ENCODE assay signal across 18 mouse cellular contexts in the genomic region with DNA sequence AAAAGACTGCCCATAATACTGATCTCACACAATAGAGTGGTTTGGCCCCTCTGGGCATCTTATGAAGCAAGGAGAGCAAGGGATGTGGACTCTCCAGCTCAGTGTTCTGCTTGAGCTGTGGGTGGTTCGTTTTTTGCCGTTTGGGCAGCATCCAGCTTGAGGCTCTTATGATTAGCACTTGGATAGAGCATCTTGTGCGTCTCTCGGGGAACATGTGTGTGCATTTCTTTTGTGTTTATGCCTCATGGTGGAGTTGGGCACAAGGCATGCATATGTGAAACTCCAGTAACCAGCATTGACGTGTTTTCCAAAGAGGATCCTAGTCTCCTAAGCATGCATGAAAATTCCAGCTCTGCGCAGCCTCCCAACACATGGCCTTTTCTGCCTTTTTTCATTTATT. TPM values are rescaled to one million over a fixed set of nuclear protein-coding genes. Genes with fewer than 3 reads are reported as not detected.
DNase-seq lines count a peak whose midpoint lies in the region; ATAC-seq lines count a peak whose summit lies in the region.
"Had no signal": no experiment of that assay in that cellular context is flagged by ENCODE, and none has a peak within 500 bp of the region (broad histone marks: within the 10 kb centered on the region; RNA-seq: fewer than 3 reads in every experiment).

No protein-coding gene starts in this region.

- no peak for ATAC-seq in megakaryocyte progenitor cell, adult 5-6 weeks (replicated peaks; ENCODE audit: poor library complexity)
- ATAC-seq: hindbrain, embryonic 16.5 days; liver, postnatal 0 days had no signal

- DNase-seq in heart, adult 11 months: peak; percentile 28
- DNase-seq in heart, postnatal 4 days: no peak
- DNase-seq in testis, postnatal 10 days (ENCODE audit: low spot score): peak; percentile 36
- no peak for DNase-seq in testis, postnatal 14 days (ENCODE audit: low spot score)
- DNase-seq in right cerebral cortex, adult 2 months (ENCODE audit: low spot score in 2 of 2): peak; percentile 56 to 57
- DNase-seq in thymus, postnatal 0 days (ENCODE audit: low spot score): no peak
- DNase-seq: adrenal gland, postnatal 10 days; B cell, adult 2 months; cerebellum, adult 18-20 months; heart, postnatal 36 days; kidney, adult 11 months; kidney, postnatal 10 days; liver; liver, postnatal 0 days; lung, postnatal 36 days; thymus, postnatal 4 days had no signal

RNA-seq across cellular contexts. Expression of a gene that starts 47.9 kb away (rescaled TPM):
- 1 to 10 TPM; 5.7 to 6.0 TPM for total RNA-seq in heart, postnatal 4 days (2021)
- 0.27 and 0.36 TPM in 2 replicates for polyA plus RNA-seq in thymus, postnatal 0 days (2015; fragmentation: Nextera tagmentation; extraction: Ambion mirVana)
- 0.02 TPM in 1 of 2 replicates, not detected in the other for total RNA-seq in megakaryocyte progenitor cell, adult 5-6 weeks (2015)
- total RNA-seq in megakaryocyte progenitor cell, adult 5-6 weeks (2017): 0.03 TPM in 1 of 2 replicates, not detected in the other

Comparison
In these comparisons a context has a peak if more than half of its experiments do, and no peak if none do; other contexts are left out.
1. DNase-seq: peak in heart, adult 11 months (single experiment), testis, postnatal 10 days (single experiment) and right cerebral cortex, adult 2 months (2 of 2); none in heart, postnatal 4 days (single experiment), testis, postnatal 14 days (single experiment) and thymus, postnatal 0 days (single experiment).
2. RNA of a gene that starts 47.9 kb away (total RNA-seq): 5.7 to 6.0 TPM in heart, postnatal 4 days; 0.02 to 0.03 TPM in megakaryocyte progenitor cell, adult 5-6 weeks; every median in the first group is over 4 times any median in the second.